Mouse (Mus musculus): ENCODE data around the gene Mettl8.

DNA sequence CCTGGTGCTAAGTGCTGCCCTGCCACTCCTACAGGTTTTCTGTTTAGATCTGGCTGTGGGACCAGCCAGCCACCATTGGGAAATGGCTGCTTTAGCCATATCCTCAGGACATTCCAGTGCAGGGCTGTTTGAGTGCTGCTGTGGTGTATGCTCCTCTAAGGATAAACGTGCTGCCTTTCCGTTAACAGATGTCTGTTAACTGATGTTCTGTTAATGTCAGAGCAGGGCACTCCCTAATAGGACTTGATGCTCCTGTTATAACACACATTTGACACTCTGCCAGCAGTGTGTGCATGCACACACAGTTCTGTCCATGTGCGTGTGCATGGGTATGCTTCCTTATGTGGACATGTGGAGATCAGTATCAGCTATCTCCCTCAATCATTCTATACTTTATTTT lies 61.6 kb downstream of the Mettl8 start:
- TF ChIP-seq CTCF (conservative IDR thresholded peaks at IDR 0.05 in 1 of 2, IDR thresholded peaks at IDR 0.05 in 1 of 2; ENCODE audit: low read depth in 2 of 2, low read length in 2 of 2) (no peak), BHLHE40 (IDR thresholded peaks at IDR 0.05; ENCODE audit: low read depth, low read length) (no peak), POLR2AphosphoS2 (IDR thresholded peaks at IDR 0.05; ENCODE audit: low read depth, low read length) (no peak), MAZ (IDR thresholded peaks at IDR 0.05; ENCODE audit: low read depth, low read length) (no peak), EP300 (IDR thresholded peaks at IDR 0.05; ENCODE audit: low read length) (no peak), E2F4 (IDR thresholded peaks at IDR 0.05; ENCODE audit: insufficient replicate concordance, low read depth, low read length) (no peak), MYC (IDR thresholded peaks at IDR 0.05; ENCODE audit: low read depth, low read length) (no peak), ELF1 (IDR thresholded peaks at IDR 0.05; ENCODE audit: low read depth, low read length) (no peak), POLR2A (IDR thresholded peaks at IDR 0.05; ENCODE audit: low read depth, low read length) (no peak), TCF12 (IDR thresholded peaks at IDR 0.05; ENCODE audit: low read depth, low read length) (no peak), UBTF (IDR thresholded peaks at IDR 0.05; ENCODE audit: low read depth, low read length) (no peak), RCOR1 (conservative IDR thresholded peaks at IDR 0.05; ENCODE audit: low read depth, low read length) (no peak)
